Mouse (Mus musculus): Measurements from ENCODE around the gene Tspan4. TPM values are rescaled to one million over a fixed set of nuclear protein-coding genes. Genes with fewer than 3 reads are reported as not detected.
A peak's percentile ranks its signal among the peaks of the same experiment; 100 is the strongest.

The Tspan4 gene
- total RNA-seq, 2 experiments from 2014 or later = 37.3 to 38.9 TPM

GRCm38 (mm10) chr7:141474160-141474559, 880 bp upstream of the Tspan4 start:
- no peak for DNase-seq
- intact Hi-C loops (cut with DNase I) = no loop called here

- intact Hi-C loops (cut with DNase I) = no loop called here
- no peak for DNase-seq
Measured at GRCm38 (mm10) chr7:141475805-141476158, 742 bp downstream of the Tspan4 start.

GRCm38 (mm10) chr7:141476226-141476980, 1.4 kb downstream of the Tspan4 start:
- intact Hi-C loops (cut with DNase I) = no loop called here
- DNase-seq = peak; percentile 89 to 93

GRCm38 (mm10) chr7:141476981-141477370, 1.9 kb downstream of the Tspan4 start:
- DNase-seq = no peak
- intact Hi-C loops (cut with DNase I) = no loop called here

GRCm38 (mm10) chr7:141477578-141478269, 2.7 kb downstream of the Tspan4 start:
- intact Hi-C loops (cut with DNase I) = no loop called here
- no peak for DNase-seq

- peak in 1 of 2 experiments; percentile 36 for DNase-seq
- intact Hi-C loops (cut with DNase I) = no loop called here
Measured at GRCm38 (mm10) chr7:141478270-141478748, 3.3 kb downstream of the Tspan4 start.

- peak; percentile 82 to 84 for DNase-seq
- intact Hi-C loops (cut with DNase I) = loop anchor here (1.0 to 5.0 kb wide), 3 partner anchors 44 to 185 kb away; no protein-coding TSS in a partner anchor
Measured at GRCm38 (mm10) chr7:141480842-141481497, 5.9 kb downstream of the Tspan4 start.

- DNase-seq = peak in 1 of 2 experiments; percentile 77
- intact Hi-C loops (cut with DNase I) = loop anchor here (1.0 to 5.0 kb wide), 2 partner anchors 44 to 126 kb away; no protein-coding TSS in a partner anchor
Measured at GRCm38 (mm10) chr7:141481498-141482401, 6.7 kb downstream of the Tspan4 start.

GRCm38 (mm10) chr7:141482531-141483024, 7.5 kb downstream of the Tspan4 start:
- intact Hi-C loops (cut with DNase I) = loop anchor here (5.0 kb wide), 1 partner anchor 125 kb away; no protein-coding TSS in a partner anchor
- DNase-seq = no peak

GRCm38 (mm10) chr7:141483114-141483653, 8.1 kb downstream of the Tspan4 start:
- no peak for DNase-seq
- intact Hi-C loops (cut with DNase I) = loop anchor here (5.0 kb wide), 1 partner anchor 124 kb away; no protein-coding TSS in a partner anchor

- intact Hi-C loops (cut with DNase I) = loop anchor here (5.0 kb wide), 1 partner anchor 123 kb away; no protein-coding TSS in a partner anchor
- no peak for DNase-seq
Measured at GRCm38 (mm10) chr7:141484186-141485120, 9.4 kb downstream of the Tspan4 start.

GRCm38 (mm10) chr7:141485186-141485585, 10.1 kb downstream of the Tspan4 start:
- no peak for DNase-seq
- intact Hi-C loops (cut with DNase I) = no loop called here

GRCm38 (mm10) chr7:141485606-141486005, 10.6 kb downstream of the Tspan4 start:
- no peak for DNase-seq
- intact Hi-C loops (cut with DNase I) = no loop called here

GRCm38 (mm10) chr7:141486239-141486638, 11.2 kb downstream of the Tspan4 start:
- intact Hi-C loops (cut with DNase I) = no loop called here
- DNase-seq = no peak

- DNase-seq = no peak
- intact Hi-C loops (cut with DNase I) = no loop called here
Measured at GRCm38 (mm10) chr7:141487141-141487540, 12.1 kb downstream of the Tspan4 start.

GRCm38 (mm10) chr7:141491151-141491550, 16.1 kb downstream of the Tspan4 start:
- intact Hi-C loops (cut with DNase I) = no loop called here
- DNase-seq = no peak

GRCm38 (mm10) chr7:141492738-141493137, 17.7 kb downstream of the Tspan4 start:
- no peak for DNase-seq
- intact Hi-C loops (cut with DNase I) = no loop called here

- intact Hi-C loops (cut with DNase I) = no loop called here
- DNase-seq = no peak
Measured at GRCm38 (mm10) chr7:141493729-141494128, 18.7 kb downstream of the Tspan4 start.

Data from heart, postnatal 10 days (tissue).